Mouse (Mus musculus) cerebellum, postnatal 14 days (tissue): ENCODE measurements at regions not wholly inside any gene's neighbourhood (a gene's known extent, or its start where the extent isn't known, plus 50 kb on each side); places are given as distances from the start of the nearest gene placed in this dataset.
"Not testable (repeated sequence)": the region's sequence is repeated elsewhere in the genome, so short reads cannot be mapped to it uniquely, and the experiment has no call there.

Experiments
- DNase-seq, 2 experiments: peaks; one replicate each; pipeline ENCODE4 v3.0.0; 2021; ENCODE audit warnings: mixed read lengths in 2 of 2

- no peak for DNase-seq
Measured at GRCm38 (mm10) chr3:72377387-72377786, 590.3 kb downstream of the Sis start.

GRCm38 (mm10) chr3:72359906-72360305 is 607.8 kb downstream of the Sis start:
- not testable (repeated sequence) for DNase-seq

GRCm38 (mm10) chr3:72328066-72328465 is 639.6 kb downstream of the Sis start:
- no peak for DNase-seq

- no peak for DNase-seq
Measured at GRCm38 (mm10) chr3:72323877-72324276, 643.8 kb downstream of the Sis start.

- DNase-seq = peak in 1 of 2 experiments; percentile 1
Measured at GRCm38 (mm10) chr3:72304654-72305053, 663.0 kb downstream of the Sis start.
